Mouse (Mus musculus): ENCODE measurements at regions not wholly inside any gene's neighbourhood (a gene's known extent, or its start where the extent isn't known, plus 50 kb on each side); places are given as distances from the start of the nearest gene placed in this dataset.
"Not testable (repeated sequence)": the region's sequence is repeated elsewhere in the genome, so short reads cannot be mapped to it uniquely, and the experiment has no call there.

- TF ChIP-seq CTCF (IDR thresholded peaks at IDR 0.05; ENCODE audit: borderline replicate concordance, insufficient read depth, low read length), result no peak
- TF ChIP-seq POLR2A (IDR thresholded peaks at IDR 0.05; ENCODE audit: low read depth, low read length), result no peak
- Histone ChIP-seq H3K4me1 (ENCODE audit: control insufficient read depth, insufficient read depth, low read length) (no peaks in the 10 kb centered on the region), H3K4me3 (ENCODE audit: insufficient read depth, low read length) (no peak overlapping the region), H3K27ac (ENCODE audit: insufficient read depth, low read length) (no peak overlapping the region)
Observed at GRCm38 (mm10) chr5:42884251-42884650, 348.7 kb upstream of the Cpeb2 start.

GRCm38 (mm10) chr5:42891890-42892289, 341.1 kb upstream of the Cpeb2 start:
- Histone ChIP-seq H3K4me1 (ENCODE audit: control insufficient read depth, insufficient read depth, low read length) (no peaks in the 10 kb centered on the region), H3K4me3 (ENCODE audit: insufficient read depth, low read length) (no peak overlapping the region), H3K27ac (ENCODE audit: insufficient read depth, low read length) (no peak overlapping the region)
- TF ChIP-seq CTCF (IDR thresholded peaks at IDR 0.05; ENCODE audit: borderline replicate concordance, insufficient read depth, low read length) (no peak), POLR2A (IDR thresholded peaks at IDR 0.05; ENCODE audit: low read depth, low read length) (no peak)

GRCm38 (mm10) chr5:42906136-42906535, 326.8 kb upstream of the Cpeb2 start:
- no peak for TF ChIP-seq CTCF (IDR thresholded peaks at IDR 0.05; ENCODE audit: borderline replicate concordance, insufficient read depth, low read length)
- TF ChIP-seq POLR2A (IDR thresholded peaks at IDR 0.05; ENCODE audit: low read depth, low read length), result no peak
- Histone ChIP-seq H3K4me1 (ENCODE audit: control insufficient read depth, insufficient read depth, low read length) (no peaks in the 10 kb centered on the region), H3K27ac (ENCODE audit: insufficient read depth, low read length) (no peak overlapping the region), H3K4me3 (ENCODE audit: insufficient read depth, low read length) (no peak overlapping the region)

GRCm38 (mm10) chr5:42919328-42919727, 313.6 kb upstream of the Cpeb2 start:
- TF ChIP-seq CTCF (IDR thresholded peaks at IDR 0.05; ENCODE audit: borderline replicate concordance, insufficient read depth, low read length) (no peak), POLR2A (IDR thresholded peaks at IDR 0.05; ENCODE audit: low read depth, low read length) (no peak)
- Histone ChIP-seq H3K4me1 (ENCODE audit: control insufficient read depth, insufficient read depth, low read length) (no peaks in the 10 kb centered on the region), H3K27ac (ENCODE audit: insufficient read depth, low read length) (no peak overlapping the region), H3K4me3 (ENCODE audit: insufficient read depth, low read length) (no peak overlapping the region)

- H3K27ac ChIP-seq (ENCODE audit: insufficient read depth, low read length), result no peak overlapping the region
- no peak overlapping the region for H3K4me3 ChIP-seq (ENCODE audit: insufficient read depth, low read length)
- no peaks in the 10 kb centered on the region for H3K4me1 ChIP-seq (ENCODE audit: control insufficient read depth, insufficient read depth, low read length)
- TF ChIP-seq CTCF (IDR thresholded peaks at IDR 0.05; ENCODE audit: borderline replicate concordance, insufficient read depth, low read length) (no peak), POLR2A (IDR thresholded peaks at IDR 0.05; ENCODE audit: low read depth, low read length) (no peak)
Observed at GRCm38 (mm10) chr5:42932106-42932505, 300.9 kb upstream of the Cpeb2 start.

GRCm38 (mm10) chr5:42959296-42959862, 273.6 kb upstream of the Cpeb2 start:
- Histone ChIP-seq H3K4me3 (ENCODE audit: insufficient read depth, low read length) (no peak overlapping the region), H3K4me1 (ENCODE audit: control insufficient read depth, insufficient read depth, low read length) (no peaks in the 10 kb centered on the region), H3K27ac (ENCODE audit: insufficient read depth, low read length) (no peak overlapping the region)
- no peak for TF ChIP-seq POLR2A (IDR thresholded peaks at IDR 0.05; ENCODE audit: low read depth, low read length)
- no peak for TF ChIP-seq CTCF (IDR thresholded peaks at IDR 0.05; ENCODE audit: borderline replicate concordance, insufficient read depth, low read length)

- H3K4me3 ChIP-seq (ENCODE audit: insufficient read depth, low read length); H3K4me1 ChIP-seq (ENCODE audit: control insufficient read depth, insufficient read depth, low read length); H3K27ac ChIP-seq (ENCODE audit: insufficient read depth, low read length): not testable (repeated sequence)
Observed at GRCm38 (mm10) chr5:42966952-42967351, 266.0 kb upstream of the Cpeb2 start.

- no peak overlapping the region for H3K27ac ChIP-seq (ENCODE audit: insufficient read depth, low read length)
- no peaks in the 10 kb centered on the region for H3K4me1 ChIP-seq (ENCODE audit: control insufficient read depth, insufficient read depth, low read length)
- H3K4me3 ChIP-seq (ENCODE audit: insufficient read depth, low read length), result no peak overlapping the region
- TF ChIP-seq POLR2A (IDR thresholded peaks at IDR 0.05; ENCODE audit: low read depth, low read length) (no peak), CTCF (IDR thresholded peaks at IDR 0.05; ENCODE audit: borderline replicate concordance, insufficient read depth, low read length) (no peak)
Observed at GRCm38 (mm10) chr5:42969209-42969608, 263.8 kb upstream of the Cpeb2 start.

GRCm38 (mm10) chr5:42969621-42970020, 263.3 kb upstream of the Cpeb2 start:
- no peak overlapping the region for H3K27ac ChIP-seq (ENCODE audit: insufficient read depth, low read length)
- TF ChIP-seq CTCF (IDR thresholded peaks at IDR 0.05; ENCODE audit: borderline replicate concordance, insufficient read depth, low read length) (no peak), POLR2A (IDR thresholded peaks at IDR 0.05; ENCODE audit: low read depth, low read length) (no peak)
- H3K4me1 ChIP-seq (ENCODE audit: control insufficient read depth, insufficient read depth, low read length), result no peaks in the 10 kb centered on the region
- H3K4me3 ChIP-seq (ENCODE audit: insufficient read depth, low read length), result no peak overlapping the region

GRCm38 (mm10) chr5:42977108-42977507, 255.9 kb upstream of the Cpeb2 start:
- Histone ChIP-seq H3K4me1 (ENCODE audit: control insufficient read depth, insufficient read depth, low read length) (0 out of 2 replicates have a peak, but pooled peaks cover 2% of the 10 kb centered on the region), H3K27ac (ENCODE audit: insufficient read depth, low read length) (no peak overlapping the region), H3K4me3 (ENCODE audit: insufficient read depth, low read length) (no peak overlapping the region)
- TF ChIP-seq POLR2A (IDR thresholded peaks at IDR 0.05; ENCODE audit: low read depth, low read length), result no peak

Data from embryonic fibroblast, embryonic 13.5 days (primary cell).